Mouse (Mus musculus) telencephalon, adult 2 months (tissue): ENCODE results near the gene Wfdc12.

Experiments used
- DNase-seq: peaks from one replicate; pipeline ENCODE4 v3.0.0-alpha.2; 2011; ENCODE audit warnings: low read depth, low spot score

The Wfdc12 gene

DNA sequence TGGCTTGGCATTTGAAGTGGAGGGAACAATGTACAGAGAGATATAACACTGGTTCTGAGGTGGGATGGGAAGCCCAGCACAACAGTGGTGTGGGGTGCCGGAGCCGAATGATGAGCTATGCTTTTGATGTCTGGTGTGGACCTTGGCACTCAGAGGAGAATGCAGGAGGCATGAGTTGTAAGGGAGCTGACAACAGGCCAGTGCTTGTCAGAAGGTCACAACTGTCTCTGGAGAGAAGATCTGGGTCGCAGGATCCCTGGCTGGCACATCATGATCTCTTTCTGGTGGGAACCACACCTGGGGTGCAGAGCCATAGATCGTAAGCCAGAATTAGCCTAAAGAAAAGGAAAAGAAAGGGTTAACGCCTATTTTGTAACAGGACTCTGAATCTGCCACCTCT lies 12.6 kb downstream of the Wfdc12 start:
- no peak for DNase-seq

DNA sequence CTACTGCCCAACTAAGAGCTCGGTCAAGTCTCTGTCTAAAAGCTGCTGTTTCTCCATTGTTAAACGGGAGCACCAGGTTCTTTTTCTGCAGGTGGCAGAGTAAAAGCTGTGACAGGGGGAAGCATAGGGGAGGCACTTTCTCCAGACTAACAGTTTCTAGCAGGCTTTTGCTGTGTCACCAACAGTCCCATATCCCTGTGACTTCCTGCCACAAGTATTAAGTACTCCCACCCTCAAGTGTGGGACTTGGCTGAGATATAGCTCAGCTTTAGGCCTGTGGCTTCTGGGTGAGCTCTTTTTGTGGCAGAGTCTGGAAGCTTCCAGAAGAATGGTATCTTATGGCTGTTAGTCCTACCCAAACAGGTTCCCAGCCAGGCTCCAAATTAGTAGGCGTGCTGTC lies 14.6 kb downstream of the Wfdc12 start:
- DNase-seq, result no peak

GRCm38 (mm10) chr2:164174649-164175395 lies 15.6 kb downstream of the Wfdc12 start:
- DNase-seq, result peak; percentile 94

DNA sequence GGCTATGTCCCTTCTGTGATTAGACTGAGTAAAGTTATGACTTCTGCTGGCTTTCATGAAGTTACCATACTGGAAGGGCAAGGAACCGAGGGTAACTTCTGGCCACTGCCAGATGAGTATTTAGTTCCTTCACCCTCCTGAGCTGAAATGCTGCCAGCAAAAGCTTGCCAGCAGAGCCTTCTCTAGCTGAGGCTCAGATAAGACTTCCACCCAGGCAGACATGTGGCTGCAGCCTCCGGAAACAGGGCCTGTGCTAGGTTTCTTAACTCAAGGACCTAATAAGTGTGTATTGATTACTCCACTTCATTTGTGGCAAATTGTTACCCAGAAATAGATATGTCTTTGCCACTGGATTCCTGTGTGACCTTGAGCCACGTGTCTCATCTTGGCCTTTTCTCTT lies 17.0 kb downstream of the Wfdc12 start:
- no peak for DNase-seq

- DNase-seq, result no peak
Measured at GRCm38 (mm10) chr2:164170902-164171301, 19.5 kb downstream of the Wfdc12 start, which contains the start of gene Kcns1. Gene Kcns1 (minus strand): TSS chr2:164171113.

DNA sequence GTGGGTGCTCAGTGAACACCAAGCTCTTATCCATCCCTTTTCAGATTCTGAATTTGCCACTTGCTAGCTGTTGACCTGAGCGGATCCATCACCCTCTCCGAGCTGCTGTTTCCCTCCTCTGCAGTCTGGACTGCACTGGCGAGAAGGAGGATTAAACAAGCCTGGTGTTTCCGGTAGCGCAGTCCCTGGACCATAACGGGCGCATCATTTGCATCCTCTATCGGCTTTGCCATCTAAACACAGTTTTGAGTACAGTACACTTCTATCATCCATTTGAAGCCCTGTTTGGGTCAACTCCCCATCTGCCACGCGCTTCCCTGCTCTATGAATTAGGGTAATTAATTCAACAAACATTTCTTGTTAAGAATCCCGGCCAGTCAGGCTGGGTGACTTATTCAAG lies 20.1 kb downstream of the Wfdc12 start:
- no peak for DNase-seq

DNA sequence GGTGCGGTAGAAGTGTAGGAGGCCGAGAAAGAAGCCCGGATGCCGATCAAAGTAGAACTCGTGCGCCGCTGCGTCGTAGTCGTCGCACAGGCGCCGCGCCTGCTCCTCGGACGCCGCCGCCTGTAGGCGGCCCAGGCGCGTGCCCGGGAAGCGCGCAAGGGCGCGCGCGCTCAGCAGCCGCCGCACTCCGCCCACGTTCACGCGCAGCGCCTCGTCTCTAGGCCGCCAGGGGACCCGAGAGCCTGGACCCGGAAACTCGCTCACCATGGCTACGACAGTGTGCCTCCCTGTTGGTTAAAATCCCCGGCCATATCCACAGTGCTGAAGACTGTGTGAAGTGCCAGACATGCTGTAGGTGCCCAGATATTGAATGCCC lies 21.8 kb downstream of the Wfdc12 start:
- DNase-seq, result no peak

DNA sequence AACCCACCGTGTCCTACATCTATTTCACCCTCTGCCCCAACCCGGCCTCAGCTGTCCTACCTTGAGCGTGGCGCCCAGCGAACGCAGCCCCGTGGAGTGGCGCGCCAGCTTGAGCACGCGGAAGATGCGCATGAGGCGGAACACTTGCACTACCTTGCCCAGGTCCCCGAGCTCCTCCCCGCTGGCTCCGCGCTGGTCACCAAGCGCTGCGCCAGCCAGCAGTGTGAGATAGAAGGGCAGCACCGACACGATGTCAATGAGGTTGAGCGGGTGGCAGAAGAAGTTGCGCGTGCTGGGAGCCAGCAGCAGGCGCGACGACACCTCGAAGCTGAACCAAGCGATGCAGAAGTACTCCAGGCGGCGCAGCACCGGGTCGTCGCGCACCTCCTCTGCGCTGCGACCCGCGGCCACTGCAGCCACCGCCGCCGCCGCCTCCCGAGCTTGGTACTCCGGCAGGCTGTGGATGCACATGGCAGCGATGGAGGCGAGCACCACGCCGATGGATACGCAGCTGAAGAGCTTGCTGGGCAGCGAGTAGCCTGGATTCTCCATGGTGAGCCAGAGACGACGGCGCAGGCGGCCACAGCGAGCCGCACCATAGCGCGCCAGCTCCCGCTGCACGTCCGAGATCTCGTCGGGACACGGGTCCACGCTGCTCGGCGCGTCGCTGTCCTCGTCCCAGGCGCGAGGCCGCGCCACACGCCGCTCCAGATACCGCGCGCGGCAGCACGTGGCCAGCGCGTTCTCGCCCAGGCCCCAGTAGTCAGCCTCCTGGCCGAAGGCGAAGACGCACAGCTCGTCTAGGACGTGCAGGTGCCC lies 22.4 kb downstream of the Wfdc12 start:
- DNase-seq, result no peak

DNA sequence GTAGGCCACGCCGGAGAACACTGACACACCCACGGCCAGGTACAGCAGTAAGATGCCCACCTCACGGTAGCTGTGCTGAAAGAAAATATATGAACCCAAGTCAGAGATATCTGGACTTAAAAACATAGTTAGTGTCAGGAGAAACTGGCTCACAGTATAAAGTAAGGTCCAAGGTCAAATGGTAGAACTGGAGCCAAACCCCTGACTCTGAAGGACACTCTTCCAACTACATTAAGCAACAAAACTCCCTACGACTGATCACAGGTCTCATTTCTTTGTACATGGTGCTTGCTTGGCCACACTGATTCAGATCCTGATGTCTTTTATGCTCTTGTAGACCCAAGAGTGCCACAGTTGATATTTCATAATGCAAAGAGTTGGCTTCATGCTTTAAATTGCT lies 25.5 kb downstream of the Wfdc12 start:
- no peak for DNase-seq

DNA sequence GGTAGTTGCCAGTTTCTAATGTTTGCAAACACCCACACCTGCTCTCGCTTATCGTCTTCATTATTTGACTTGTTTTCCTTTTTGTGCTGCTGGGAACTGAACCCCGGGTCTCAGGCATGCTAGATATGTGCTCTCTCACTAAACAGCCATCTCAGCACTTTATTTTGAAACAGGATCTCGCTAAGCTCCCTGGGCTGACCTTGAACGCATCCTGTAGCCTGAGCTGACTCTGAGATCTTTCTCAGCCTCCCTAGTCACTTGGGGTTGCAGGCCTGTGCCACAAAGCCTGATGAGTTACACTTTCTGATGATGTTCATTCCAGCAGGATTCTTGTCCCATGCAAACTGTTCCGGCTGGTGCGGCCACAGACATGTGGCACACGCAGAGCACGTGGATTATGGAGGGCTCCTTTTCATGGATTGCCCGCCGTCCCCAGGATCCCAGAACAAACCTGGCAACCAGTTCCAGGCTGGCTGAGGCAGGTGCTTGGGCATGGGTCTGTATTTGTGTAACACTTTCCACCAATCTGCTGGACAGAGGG lies 28.8 kb downstream of the Wfdc12 start:
- DNase-seq, result no peak

DNA sequence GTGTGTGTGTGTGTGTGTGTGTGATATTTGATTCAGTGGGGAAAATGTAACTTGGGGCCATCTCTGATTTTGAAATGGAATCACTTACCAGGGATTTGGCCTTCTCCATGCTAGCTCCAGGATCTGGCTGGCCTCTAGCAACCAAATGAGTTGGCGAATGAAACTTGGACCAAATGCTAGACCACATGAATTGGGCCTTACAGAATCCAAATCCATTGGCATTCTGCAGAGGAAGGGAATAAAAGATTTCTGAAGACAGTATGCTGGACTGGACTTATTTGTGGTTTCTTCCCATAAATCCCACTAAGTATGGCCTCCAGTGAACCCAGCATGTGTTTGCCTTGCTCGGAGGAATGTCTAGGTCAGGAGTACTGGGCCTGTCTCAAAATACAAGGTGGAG lies 31.6 kb downstream of the Wfdc12 start:
- no peak for DNase-seq

GRCm38 (mm10) chr2:164156158-164156557 lies 34.2 kb downstream of the Wfdc12 start:
- no peak for DNase-seq

- no peak for DNase-seq
Measured at GRCm38 (mm10) chr2:164154007-164154406, 36.4 kb downstream of the Wfdc12 start.

- no peak for DNase-seq
Measured at GRCm38 (mm10) chr2:164152341-164152740, 38.1 kb downstream of the Wfdc12 start.

DNA sequence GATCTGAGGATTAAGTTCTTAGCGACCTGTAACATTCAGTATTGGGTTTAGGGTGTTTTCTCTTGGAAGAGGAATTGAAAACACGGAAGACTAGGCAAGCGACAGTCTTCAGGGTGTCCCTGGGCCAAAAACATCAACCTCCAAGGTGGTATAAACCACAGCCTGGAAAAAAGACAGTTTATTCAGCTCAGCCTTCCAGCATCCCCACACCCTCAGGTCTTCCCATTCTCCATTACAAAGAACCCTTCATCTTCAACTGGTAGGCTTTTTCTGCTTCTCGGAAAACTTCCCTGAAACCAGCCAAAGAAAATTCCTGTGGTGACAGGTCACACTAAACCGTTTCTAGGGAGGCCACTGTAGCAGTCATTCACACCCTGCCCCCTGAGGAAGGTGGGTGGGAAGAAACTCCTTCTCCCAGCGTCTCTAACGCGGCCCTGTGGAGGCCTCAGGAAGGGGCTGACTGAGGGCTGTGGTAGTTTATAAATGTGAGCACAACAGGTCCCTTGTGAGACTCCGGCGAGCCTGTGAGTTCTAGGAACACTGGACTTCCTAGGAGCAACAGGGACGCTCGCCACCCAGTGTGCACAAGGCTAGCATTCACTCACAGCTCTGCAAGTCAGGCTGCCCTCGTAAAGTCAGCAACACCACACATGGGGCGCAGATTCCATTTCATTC lies 40.2 kb downstream of the Wfdc12 start:
- no peak for DNase-seq

DNA sequence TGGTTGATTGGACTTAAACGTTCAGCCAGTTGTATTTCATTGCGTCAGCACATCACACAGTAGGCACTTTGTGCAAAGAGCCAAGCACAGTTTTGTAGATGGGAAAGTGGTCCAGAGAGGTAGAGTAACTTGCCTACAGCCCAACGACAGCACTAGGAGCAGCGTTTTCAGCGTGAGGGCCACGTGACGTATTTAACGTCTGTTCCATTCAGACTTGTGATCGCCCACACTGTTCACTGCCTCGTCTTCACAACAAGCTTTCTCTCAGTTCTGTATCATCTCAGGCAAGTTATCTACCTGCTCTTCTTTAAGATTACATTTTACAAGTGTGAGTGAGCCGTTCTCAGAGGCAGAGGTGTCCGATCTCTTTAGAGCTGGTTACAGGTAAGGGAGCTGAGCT lies 43.9 kb downstream of the Wfdc12 start:
- DNase-seq, result no peak

DNA sequence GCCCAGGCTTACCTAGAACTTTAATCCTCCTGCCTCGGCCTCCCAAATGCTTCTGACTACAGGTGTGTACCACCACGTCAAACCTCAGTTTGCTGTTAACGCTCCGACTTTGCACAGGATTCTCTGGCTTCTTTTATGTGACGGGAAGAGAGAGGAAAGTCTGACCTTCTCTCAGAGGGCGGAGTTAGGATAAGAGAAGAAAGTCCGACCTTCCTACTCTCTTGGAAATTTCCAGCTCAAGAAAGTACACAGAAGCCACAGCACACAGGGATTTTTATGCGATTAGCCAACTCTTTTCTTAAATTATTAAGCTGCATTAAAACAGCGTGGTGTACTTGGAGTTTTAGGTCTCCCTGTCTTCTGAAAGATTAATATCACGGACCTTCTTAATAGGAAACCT lies 45.9 kb downstream of the Wfdc12 start:
- DNase-seq, result no peak

GRCm38 (mm10) chr2:164144025-164144424 lies 46.4 kb downstream of the Wfdc12 start:
- no peak for DNase-seq

DNA sequence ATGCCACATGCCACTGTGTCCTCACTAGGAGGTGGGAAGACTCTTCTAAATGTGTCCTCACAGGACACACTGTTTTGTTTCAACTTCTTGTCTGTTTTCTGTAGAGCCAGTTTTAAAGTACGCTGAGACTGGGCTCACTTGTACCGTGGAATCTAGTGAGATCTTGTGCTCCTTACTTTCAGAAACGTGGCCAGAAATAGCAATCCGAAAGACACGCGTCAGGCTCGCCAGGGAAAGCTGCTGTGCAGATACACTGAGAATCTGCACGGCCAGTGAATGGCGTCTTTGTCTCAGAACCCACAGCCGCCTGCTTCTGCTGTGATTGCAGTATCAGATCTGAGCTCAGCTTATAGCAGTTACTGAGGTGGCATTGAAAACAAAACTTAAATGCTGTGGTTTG lies 48.4 kb downstream of the Wfdc12 start:
- DNase-seq, result no peak
